Mouse (Mus musculus): ENCODE measurements around the gene Anapc16.
"Not testable (repeated sequence)": the region's sequence is repeated elsewhere in the genome, so short reads cannot be mapped to it uniquely, and the experiment has no call there.

DNA sequence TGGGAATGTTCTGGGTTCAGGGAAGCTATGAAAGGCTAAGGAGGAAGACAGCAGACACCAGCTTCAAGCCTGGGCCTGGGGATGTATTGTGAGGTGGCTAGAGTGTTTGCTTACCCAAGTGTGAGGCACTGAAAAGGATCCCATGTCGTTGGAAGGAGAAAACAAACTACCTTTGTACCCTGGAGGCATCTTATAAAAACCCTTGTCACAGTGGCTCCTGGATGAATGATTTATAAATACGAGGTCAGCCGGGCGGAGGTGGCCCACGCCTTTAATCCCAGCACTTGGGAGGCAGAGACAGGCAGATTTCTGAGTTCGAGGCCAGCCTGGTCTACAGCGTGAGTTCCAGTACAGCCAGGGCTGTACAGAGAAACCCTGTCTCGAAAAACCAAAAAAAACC is 1.3 kb downstream of the Anapc16 start:
- not testable (repeated sequence) for TF ChIP-seq CTCF (IDR thresholded peaks at IDR 0.05; ENCODE audit: control insufficient read depth, insufficient read depth, insufficient read length); USF1 (IDR thresholded peaks at IDR 0.05; ENCODE audit: low read depth)

Measured in C2C12 (cell line).